Mouse (Mus musculus) C3H10T1/2 (cell line): ENCODE measurements around the gene Gpc5. TPM values are rescaled to one million over a fixed set of nuclear protein-coding genes. Genes with fewer than 3 reads are reported as not detected.

Experiments used
- polyA plus RNA-seq, 2 experiments: library from polyadenylated mRNA; unstranded; fragments of >200 nt; fragmentation: generic; extraction: Trizol; gene quantifications; one replicate each; pipeline ENCODE4 v1.2.1; 2012; ENCODE audit warnings: missing spikeins in 2 of 2

Gpc5 gene
- polyA plus RNA-seq: not detected

GRCm38 (mm10) chr14:115092081-115092480 lies at the start of gene Gpc5:
Gpc5 (plus strand) TSS chr14:115092215.

